Mouse (Mus musculus) midbrain, embryonic 16.5 days (tissue): ENCODE results near the gene AC109138.7. TPM values are rescaled to one million over a fixed set of nuclear protein-coding genes. Genes with fewer than 3 reads are reported as not detected.
A peak's percentile ranks its signal among the peaks of the same experiment; 100 is the strongest.

Experiments used
- ATAC-seq: fragments of 200-750 bp; cut with Nextera tagmentation; 2 replicates; pipeline ENCODE4 v1.8.0; 2017; ENCODE audit warnings: moderate TSS enrichment
- H3K27ac ChIP-seq: fragments of 300-500 bp; sonication (generic); 2 replicates; pipeline ENCODE4 v1.5.1; 2014; ENCODE audit warnings: mild to moderate bottlenecking, low read length, mixed read lengths
- H3K27me3 ChIP-seq: fragments of 300-500 bp; sonication (generic); 2 replicates; pipeline ENCODE4 v1.6.1; 2014; ENCODE audit warnings: low read depth, low read length, mixed read lengths; ENCODE audit not compliant: control insufficient read depth, insufficient read depth
- H3K36me3 ChIP-seq: fragments of 300-500 bp; sonication (generic); 2 replicates; pipeline ENCODE4 v1.6.1; 2014; ENCODE audit warnings: mild to moderate bottlenecking, low read length, moderate library complexity, mixed read lengths; ENCODE audit not compliant: control insufficient read depth, insufficient read depth
- H3K4me1 ChIP-seq: fragments of 300-500 bp; sonication (generic); 2 replicates; pipeline ENCODE4 v1.6.1; 2014; ENCODE audit warnings: mild to moderate bottlenecking, low read length, mixed read lengths; ENCODE audit not compliant: control insufficient read depth, insufficient read depth
- H3K4me2 ChIP-seq: fragments of 300-500 bp; sonication (generic); 2 replicates; pipeline ENCODE4 v1.6.1; 2014; ENCODE audit warnings: mild to moderate bottlenecking, low read length, mixed read lengths
- H3K4me3 ChIP-seq: fragments of 300-500 bp; sonication (generic); 2 replicates; pipeline ENCODE4 v1.5.1; 2014; ENCODE audit warnings: low read depth, mild to moderate bottlenecking, low read length, moderate library complexity, mixed read lengths
- H3K9ac ChIP-seq: fragments of 300-500 bp; sonication (generic); 2 replicates; pipeline ENCODE4 v1.6.1; 2014; ENCODE audit warnings: low read depth, low read length, mixed read lengths
- H3K9me3 ChIP-seq: fragments of 300-500 bp; sonication (generic); replicated peaks from 2 replicates; pipeline ENCODE4 v1.6.1; 2014; ENCODE audit warnings: mild to moderate bottlenecking, low read length, mixed read lengths; ENCODE audit not compliant: control insufficient read depth, poor library complexity, severe bottlenecking
- WGBS: fragments of 180-500 bp; shearing (Covaris S2); extraction: QIAGEN DNeasy Blood & Tissue Kit; methylation state at CpG from one replicate; pipeline ENCODE4 v1.1.7; 2014; 5-methylcytosine and 5-hydroxymethylcytosine counted together
- polyA plus RNA-seq: library from polyadenylated mRNA; unstranded; fragments of >200 nt; fragmentation: Nextera tagmentation; extraction: Ambion mirVana; gene quantifications from 2 replicates; pipeline ENCODE4 v1.2.1, GENCODE M21; 2015

The AC109138.7 gene
- polyA plus RNA-seq, 1 experiment from 2014 or later: not detected

DNA sequence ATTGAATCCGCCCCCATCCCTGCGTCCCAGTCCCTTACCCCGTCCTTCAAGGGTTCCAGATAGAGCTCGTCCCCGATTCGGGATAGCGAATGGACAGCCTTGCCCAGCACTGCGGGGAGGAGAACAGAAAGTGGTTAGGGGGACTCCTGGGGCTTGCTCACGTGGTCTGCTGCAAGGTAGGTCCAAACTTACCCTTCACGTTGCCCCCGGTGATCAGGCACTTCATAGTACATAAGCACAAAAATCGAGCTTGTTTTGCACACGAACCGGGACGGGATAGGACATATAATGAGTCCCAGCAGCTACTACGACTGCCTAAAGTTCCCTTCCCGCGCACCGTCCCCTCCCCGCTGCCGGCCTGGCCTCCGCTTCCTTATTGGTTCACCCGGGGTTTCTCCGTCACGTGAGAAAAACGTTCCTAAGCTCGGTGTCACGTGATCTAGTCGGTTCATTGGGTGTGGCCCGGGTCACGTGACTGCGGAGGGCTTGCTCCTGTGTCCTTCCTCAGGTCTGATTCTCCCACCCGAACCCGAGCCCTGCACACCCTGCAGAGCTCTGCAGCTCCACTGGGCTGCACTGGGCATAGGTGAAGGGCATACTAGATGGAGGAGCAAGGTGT lies 12.8 kb upstream of the AC109138.7 start, which contains the start of gene Rad9a:
TSS of gene Rad9a (minus strand) at position 372 of the 619 bp plus-strand sequence.
- Histone ChIP-seq H3K4me3 (peak within 1 kb of the TSS; percentile 57), H3K4me1 (peaks cover 23% of the 10 kb centered on the region), H3K27me3 (peaks cover 2% of the 10 kb centered on the region), H3K9me3 (no peaks in the 10 kb centered on the region), H3K27ac (peak within 1 kb of the TSS; percentile 70; the same call in 1 of the 2 replicates), H3K4me2 (peak within 1 kb of the TSS; percentile 97), H3K9ac (peak within 1 kb of the TSS; percentile 85), H3K36me3 (peaks cover 7% of the 10 kb centered on the region; the same call in 1 of the 2 replicates)
- WGBS: under 1% methylated on average over 34 of the region's 34 CpGs
- peak; percentile 88 for ATAC-seq

GRCm38 (mm10) chr19:4202149-4202548 lies 12.0 kb upstream of the AC109138.7 start:
- H3K36me3 ChIP-seq: 0 out of 2 replicates have a peak, but pooled peaks cover 2% of the 10 kb centered on the region
- no peaks in the 10 kb centered on the region for H3K9me3 ChIP-seq
- ATAC-seq: peak; percentile 34
- peaks cover 2% of the 10 kb centered on the region for H3K27me3 ChIP-seq
- H3K4me1 ChIP-seq: peaks cover 23% of the 10 kb centered on the region
- H3K27ac ChIP-seq: peak overlapping the region; percentile 70; the same call in 1 of the 2 replicates
- H3K9ac ChIP-seq: peak overlapping the region; percentile 85
- peak overlapping the region; percentile 57 for H3K4me3 ChIP-seq
- 23% methylated on average over 7 of the region's 7 CpGs for WGBS
- H3K4me2 ChIP-seq: peak overlapping the region; percentile 97

- WGBS: 72% methylated on average over 3 of the region's 3 CpGs
- H3K27me3 ChIP-seq: peaks cover 2% of the 10 kb centered on the region
- H3K27ac ChIP-seq: no peak overlapping the region
- no peak overlapping the region for H3K9ac ChIP-seq
- H3K4me1 ChIP-seq: peaks cover 23% of the 10 kb centered on the region
- no peaks in the 10 kb centered on the region for H3K9me3 ChIP-seq
- no peaks in the 10 kb centered on the region for H3K36me3 ChIP-seq
- H3K4me3 ChIP-seq: no peak overlapping the region
- H3K4me2 ChIP-seq: no peak overlapping the region
- no peak for ATAC-seq
Measured at GRCm38 (mm10) chr19:4203148-4203547, 11.0 kb upstream of the AC109138.7 start.

DNA sequence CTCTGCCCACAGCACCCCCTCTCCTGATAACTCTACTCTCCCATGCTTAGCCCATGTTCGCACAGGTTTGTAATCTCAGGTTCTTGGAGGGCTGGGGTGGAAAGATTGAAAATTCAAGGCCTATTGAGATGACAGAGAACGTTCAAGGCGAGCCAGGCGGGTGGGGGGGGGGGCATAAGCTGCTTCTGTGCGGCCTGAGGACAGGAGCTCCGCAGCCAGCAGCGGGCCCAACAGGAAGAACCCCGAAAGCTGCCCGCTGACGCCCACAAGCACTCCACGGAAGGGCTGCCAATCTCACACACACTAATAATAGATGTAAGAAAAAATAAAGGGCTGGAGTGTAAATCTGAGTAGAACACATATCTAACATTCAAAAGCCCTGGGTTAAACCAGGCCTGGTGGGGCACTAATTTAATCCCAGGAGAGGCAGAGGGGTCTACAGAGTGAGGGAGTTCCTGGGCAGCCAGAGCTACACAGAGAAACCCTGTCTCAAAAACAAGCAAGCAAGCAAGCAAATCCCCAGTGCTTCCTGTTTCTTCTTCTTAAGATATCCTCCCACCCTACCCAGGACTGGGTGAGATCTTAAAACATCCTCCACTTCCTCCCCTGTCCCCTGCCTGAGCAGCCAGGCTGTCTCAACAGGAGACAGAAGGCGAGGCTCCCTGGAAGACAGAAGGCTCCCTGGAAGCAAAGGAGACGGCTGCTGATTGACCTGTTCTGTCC lies 10.4 kb upstream of the AC109138.7 start:
- H3K4me3 ChIP-seq: no peak overlapping the region
- no peaks in the 10 kb centered on the region for H3K9me3 ChIP-seq
- no peaks in the 10 kb centered on the region for H3K36me3 ChIP-seq
- no peak overlapping the region for H3K9ac ChIP-seq
- no peak overlapping the region for H3K4me2 ChIP-seq
- peaks cover 2% of the 10 kb centered on the region for H3K27me3 ChIP-seq
- H3K4me1 ChIP-seq: peaks cover 23% of the 10 kb centered on the region
- WGBS: 70% methylated on average over 13 of the region's 13 CpGs
- no peak overlapping the region for H3K27ac ChIP-seq
- no peak for ATAC-seq

DNA sequence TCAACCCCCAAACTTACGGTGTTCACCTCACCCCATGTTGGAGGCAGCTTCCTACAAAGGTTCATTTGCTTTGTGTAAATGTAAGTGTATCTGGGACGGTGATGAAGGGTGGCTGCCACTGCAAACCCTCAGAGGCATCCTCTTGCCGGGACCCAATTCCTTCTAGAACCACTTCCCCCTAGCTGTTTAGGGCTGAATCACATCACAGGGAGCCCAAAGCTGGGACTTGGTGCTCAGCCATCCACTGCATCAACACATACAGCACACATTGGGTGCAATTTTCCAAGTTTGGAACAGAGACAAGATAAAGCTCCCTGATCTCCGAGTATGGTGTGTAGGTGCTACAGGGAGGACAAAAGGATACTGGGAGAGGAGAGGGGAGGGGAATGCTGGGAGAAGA lies 9.3 kb upstream of the AC109138.7 start:
- no peak for ATAC-seq
- WGBS: 75% methylated on average over 3 of the region's 4 CpGs
- H3K4me2 ChIP-seq: no peak overlapping the region
- H3K4me3 ChIP-seq: no peak overlapping the region
- H3K36me3 ChIP-seq: no peaks in the 10 kb centered on the region
- H3K27me3 ChIP-seq: peaks cover 5% of the 10 kb centered on the region
- no peak overlapping the region for H3K27ac ChIP-seq
- H3K4me1 ChIP-seq: peaks cover 23% of the 10 kb centered on the region
- H3K9me3 ChIP-seq: no peaks in the 10 kb centered on the region
- no peak overlapping the region for H3K9ac ChIP-seq

DNA sequence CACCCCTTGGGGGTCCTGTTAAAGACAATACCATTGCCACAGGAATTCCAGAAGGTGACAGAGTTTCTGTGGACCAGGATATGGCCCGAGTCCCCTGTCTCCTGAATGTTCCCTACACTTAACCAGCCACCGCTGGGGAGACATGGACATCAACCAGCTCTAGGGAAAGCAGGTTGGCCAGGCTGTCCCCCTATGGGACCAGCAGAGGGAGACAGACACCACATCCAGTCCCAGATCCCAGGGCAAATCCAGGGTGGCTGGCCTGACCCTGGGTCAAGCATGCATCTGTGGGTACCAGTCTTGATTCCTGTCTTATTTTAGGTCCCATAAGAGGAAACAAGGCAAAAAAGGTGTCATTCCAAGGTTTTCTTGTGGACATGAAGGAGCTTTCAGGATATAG lies 7.2 kb upstream of the AC109138.7 start:
- Histone ChIP-seq H3K4me3 (no peak overlapping the region), H3K27ac (no peak overlapping the region), H3K9ac (no peak overlapping the region), H3K36me3 (no peaks in the 10 kb centered on the region), H3K9me3 (no peaks in the 10 kb centered on the region), H3K4me1 (peaks cover 8% of the 10 kb centered on the region), H3K4me2 (no peak overlapping the region), H3K27me3 (peaks cover 10% of the 10 kb centered on the region)
- 3% methylated on average over 2 of the region's 2 CpGs for WGBS
- ATAC-seq: no peak

DNA sequence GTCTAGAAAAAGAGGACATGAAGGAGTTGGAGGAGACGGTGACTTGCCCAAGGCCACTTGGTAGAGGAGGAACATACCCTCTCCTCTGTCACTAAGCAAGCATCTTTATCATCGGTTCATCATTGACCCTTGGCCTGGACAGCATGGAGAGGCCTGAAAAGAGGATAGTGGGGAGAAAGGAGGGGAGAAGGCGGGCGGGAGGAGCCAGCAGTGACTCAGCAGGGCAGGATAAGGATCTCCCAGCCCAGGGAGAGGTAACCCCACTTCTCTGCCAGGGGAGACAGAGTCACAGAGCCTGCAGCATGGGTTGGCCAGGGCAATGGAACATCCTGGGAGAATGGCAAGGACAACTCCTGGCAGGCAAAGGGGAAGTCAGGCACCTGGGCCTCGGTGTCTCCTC lies 5.6 kb upstream of the AC109138.7 start:
- no peaks in the 10 kb centered on the region for H3K36me3 ChIP-seq
- H3K27me3 ChIP-seq: peaks cover 22% of the 10 kb centered on the region
- no peak for ATAC-seq
- 87% methylated on average over 5 of the region's 5 CpGs for WGBS
- no peaks in the 10 kb centered on the region for H3K4me1 ChIP-seq
- H3K9me3 ChIP-seq: no peaks in the 10 kb centered on the region
- no peak overlapping the region for H3K27ac ChIP-seq
- no peak overlapping the region for H3K4me3 ChIP-seq
- H3K9ac ChIP-seq: no peak overlapping the region
- no peak overlapping the region for H3K4me2 ChIP-seq

DNA sequence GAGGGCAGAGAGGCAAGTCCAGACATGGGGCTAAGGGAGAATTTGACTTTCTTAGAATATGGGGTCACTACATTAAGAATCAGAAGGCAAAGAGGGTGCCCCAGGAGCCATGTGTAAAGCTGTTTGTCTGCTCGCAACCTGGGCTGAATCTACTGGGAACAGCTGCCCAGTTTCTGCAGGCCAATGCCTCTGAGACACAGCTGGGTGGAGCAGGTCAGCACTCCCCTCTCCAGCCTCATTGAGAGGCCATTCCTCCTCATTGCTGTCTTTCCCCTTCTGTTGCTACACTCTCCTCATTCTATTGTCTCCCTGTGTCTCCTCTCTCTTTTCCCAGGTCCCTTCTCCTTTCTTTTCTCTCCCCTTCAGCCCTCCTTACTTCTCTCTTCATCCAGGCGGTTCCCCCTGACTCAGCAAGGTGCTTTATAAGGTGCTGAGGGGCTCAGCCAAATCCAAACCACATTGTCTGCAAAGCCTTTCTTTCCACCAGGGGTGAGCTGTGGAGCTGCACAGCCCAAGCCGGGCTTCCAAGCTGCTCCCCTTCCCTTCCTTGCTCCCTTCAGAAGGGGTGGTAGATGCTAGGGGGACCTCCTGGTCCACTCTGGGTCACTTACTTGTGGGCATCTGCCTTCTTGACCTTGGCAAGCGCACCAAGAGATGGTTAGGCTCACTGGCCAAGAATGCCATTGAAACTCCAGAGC lies 2.1 kb upstream of the AC109138.7 start:
- no peak overlapping the region for H3K4me3 ChIP-seq
- H3K9ac ChIP-seq: no peak overlapping the region
- no peak overlapping the region for H3K27ac ChIP-seq
- H3K4me2 ChIP-seq: no peak overlapping the region
- peaks cover 36% of the 10 kb centered on the region for H3K27me3 ChIP-seq
- no peaks in the 10 kb centered on the region for H3K9me3 ChIP-seq
- peaks cover 16% of the 10 kb centered on the region for H3K4me1 ChIP-seq
- 22% methylated on average over 4 of the region's 4 CpGs for WGBS
- H3K36me3 ChIP-seq: no peaks in the 10 kb centered on the region
- ATAC-seq: no peak
